Mouse (Mus musculus): ENCODE measurements around the gene Cd46.

DNA sequence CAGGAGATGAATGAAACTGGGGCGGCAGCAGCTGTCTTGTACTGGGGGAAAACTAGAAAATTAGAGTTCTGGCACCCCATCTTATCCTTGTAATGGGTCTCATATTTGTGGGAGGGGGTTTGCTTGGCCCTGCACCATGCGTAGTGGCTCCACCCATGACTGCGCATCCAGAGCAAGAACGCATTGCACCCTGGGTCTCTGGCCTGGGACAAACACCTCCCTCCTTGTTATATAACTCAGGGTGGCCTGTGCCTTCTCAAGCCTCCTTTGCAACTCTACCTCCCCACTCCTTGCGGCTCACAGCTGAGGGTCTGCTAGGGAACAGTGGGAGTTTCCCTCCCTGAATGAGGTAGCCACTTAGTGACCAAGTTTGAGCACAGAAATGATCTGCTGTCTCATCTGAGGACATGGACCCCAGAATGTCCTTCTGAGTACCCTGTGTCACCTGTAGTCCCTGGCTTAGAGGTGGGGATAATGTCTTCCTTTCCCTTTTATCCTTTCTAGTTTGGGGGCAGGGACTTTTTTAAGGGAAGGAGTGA, 72.9 kb downstream of the Cd46 start:
- no peak for TF ChIP-seq POLR2A (IDR thresholded peaks at IDR 0.05; ENCODE audit: low read depth, low read length)
- no peak for TF ChIP-seq CTCF (IDR thresholded peaks at IDR 0.05; ENCODE audit: borderline replicate concordance, insufficient read depth, low read length)

Data from embryonic fibroblast, embryonic 13.5 days (primary cell).